Mouse (Mus musculus): ENCODE measurements around the gene Slit3.
A peak's percentile ranks its signal among the peaks of the same experiment; 100 is the strongest.

DNA sequence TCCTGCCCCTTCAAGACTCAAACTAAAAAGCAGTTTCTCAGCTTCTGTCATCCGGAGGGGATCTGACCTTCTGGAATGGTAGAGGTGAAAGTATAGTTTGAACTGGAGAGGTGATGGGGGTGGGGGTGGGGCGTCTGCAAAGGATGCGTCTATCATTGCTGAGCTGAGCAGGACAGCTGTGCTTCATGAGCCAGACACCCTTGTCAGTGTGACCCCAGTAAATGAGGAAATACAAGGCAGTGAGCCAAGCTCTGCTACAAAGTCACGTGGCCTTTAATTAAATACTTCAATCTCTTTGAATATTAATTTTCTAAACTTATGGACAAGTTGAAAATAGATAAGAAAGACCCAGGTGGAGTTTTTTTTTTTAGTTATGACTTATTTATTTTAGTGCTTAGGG, 300.7 kb downstream of the Slit3 start:
- TF ChIP-seq CTCF (IDR thresholded peaks at IDR 0.05): no peak
- TF ChIP-seq EP300 (IDR thresholded peaks at IDR 0.05): peak; percentile 70; the same call in 1 of the 2 replicates

Data from lung, postnatal 0 days (tissue).